Mouse (Mus musculus) E14TG2a.4 (cell line): Measurements from ENCODE around the gene Npcd.

ENCODE experiments used
- H3K27me3 ChIP-seq: 2 replicates; pipeline ENCODE4 v1.6.1; 2014; ENCODE audit warnings: low read length, control low read depth; ENCODE audit not compliant: insufficient read depth
- H3K36me3 ChIP-seq: 2 replicates; pipeline ENCODE4 v1.6.1; 2014; ENCODE audit warnings: low read length, control low read depth; ENCODE audit not compliant: insufficient read depth
- H3K4me1 ChIP-seq: replicated peaks from 2 replicates; pipeline ENCODE4 v1.6.1; 2014; ENCODE audit warnings: low read depth, low read length, control low read depth
- H3K4me3 ChIP-seq: replicated peaks from 2 replicates; pipeline ENCODE4 v1.5.1; 2014; ENCODE audit warnings: mild to moderate bottlenecking, low read length
- H3K9me3 ChIP-seq: 2 replicates; pipeline ENCODE4 v1.6.1; 2014; ENCODE audit warnings: low read length, control low read depth
- CTCF ChIP-seq: conservative IDR thresholded peaks from 2 replicates; pipeline ENCODE4 v1.5.1; 2014; ENCODE audit warnings: low read length
- NANOG ChIP-seq: IDR thresholded peaks from 2 replicates; pipeline ENCODE4 v1.6.1; 2014; ENCODE audit warnings: borderline replicate concordance, low read length, mixed read lengths
- POU5F1 ChIP-seq: IDR thresholded peaks from 2 replicates; pipeline ENCODE4 v1.6.1; 2014; ENCODE audit warnings: low read length, borderline replicate concordance

Gene Npcd

DNA sequence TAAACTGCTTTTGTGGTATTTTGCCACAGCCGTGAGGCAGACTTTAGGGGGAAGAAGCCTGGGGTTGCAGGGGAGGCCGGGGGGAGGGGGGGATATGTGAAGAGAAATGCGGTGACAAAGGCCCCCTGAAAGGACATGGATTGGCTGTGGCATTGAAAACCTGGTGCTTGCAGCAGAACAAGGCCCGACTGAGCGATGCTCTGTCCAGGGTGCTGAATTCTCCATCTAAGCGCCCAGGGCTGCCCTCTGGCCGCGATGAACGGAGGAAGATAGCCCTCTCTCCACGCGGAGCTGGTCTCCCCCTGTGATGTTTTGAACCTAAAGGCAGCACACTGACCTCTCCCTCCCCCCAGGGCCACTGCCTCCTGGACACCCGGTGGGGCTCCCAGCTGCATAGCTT, 42.5 kb downstream of the Npcd start:
- Histone ChIP-seq H3K27me3 (peaks cover 41% of the 10 kb centered on the region), H3K4me3 (no peak overlapping the region), H3K4me1 (peaks cover 45% of the 10 kb centered on the region), H3K36me3 (no peaks in the 10 kb centered on the region), H3K9me3 (no peaks in the 10 kb centered on the region)
- no peak for TF ChIP-seq NANOG
- no peak for TF ChIP-seq CTCF
- TF ChIP-seq POU5F1, result no peak

DNA sequence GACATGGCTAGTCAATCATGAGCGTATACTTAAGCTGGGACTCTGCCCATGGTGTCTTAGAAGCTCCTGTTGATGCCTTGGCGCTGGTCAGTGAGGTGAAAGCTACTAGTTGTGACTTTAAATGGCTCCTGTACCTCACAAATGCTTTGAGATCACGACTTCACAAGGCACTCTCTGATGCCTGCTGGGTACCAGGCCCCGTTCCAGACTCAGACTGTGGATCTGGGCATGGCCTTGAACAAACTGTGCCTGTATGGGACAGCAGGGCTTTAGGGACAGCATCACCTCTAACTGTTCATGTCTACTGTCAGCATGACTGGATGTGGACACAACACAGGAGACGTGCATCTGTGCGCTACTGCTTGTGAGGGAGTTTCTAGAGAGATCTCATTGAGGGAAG, 43.1 kb downstream of the Npcd start:
- peaks cover 46% of the 10 kb centered on the region for H3K27me3 ChIP-seq
- TF ChIP-seq CTCF (no peak), NANOG (no peak), POU5F1 (no peak)
- H3K36me3 ChIP-seq, result no peaks in the 10 kb centered on the region
- no peaks in the 10 kb centered on the region for H3K9me3 ChIP-seq
- no peak overlapping the region for H3K4me3 ChIP-seq
- H3K4me1 ChIP-seq, result peaks cover 48% of the 10 kb centered on the region

DNA sequence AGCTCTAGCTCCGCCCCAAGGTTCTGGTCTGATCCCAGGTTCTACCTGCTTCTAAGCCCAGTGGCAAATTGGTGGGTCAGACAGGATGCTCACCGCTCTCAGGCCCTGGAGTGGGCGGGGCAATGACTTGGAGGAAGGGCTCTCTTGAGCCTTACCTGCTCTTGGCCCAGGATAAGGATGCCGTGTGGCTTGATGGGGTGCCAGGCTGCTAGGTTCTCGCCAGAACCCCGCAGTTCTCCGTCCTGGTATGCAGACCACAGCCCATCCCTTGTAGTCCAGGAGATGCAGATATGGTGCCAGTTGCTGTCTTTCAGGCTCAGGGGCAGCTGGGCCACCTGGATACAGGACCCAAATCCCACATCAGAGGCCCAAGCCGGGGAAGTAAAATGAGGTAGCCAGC, 43.9 kb downstream of the Npcd start:
- peaks cover 48% of the 10 kb centered on the region for H3K4me1 ChIP-seq
- no peaks in the 10 kb centered on the region for H3K36me3 ChIP-seq
- H3K4me3 ChIP-seq, result 0 out of 2 replicates have a peak overlapping the region, but pooled peaks have one; percentile 39
- H3K27me3 ChIP-seq, result peaks cover 49% of the 10 kb centered on the region
- TF ChIP-seq CTCF, result no peak
- no peak for TF ChIP-seq POU5F1
- TF ChIP-seq NANOG, result no peak
- no peaks in the 10 kb centered on the region for H3K9me3 ChIP-seq

DNA sequence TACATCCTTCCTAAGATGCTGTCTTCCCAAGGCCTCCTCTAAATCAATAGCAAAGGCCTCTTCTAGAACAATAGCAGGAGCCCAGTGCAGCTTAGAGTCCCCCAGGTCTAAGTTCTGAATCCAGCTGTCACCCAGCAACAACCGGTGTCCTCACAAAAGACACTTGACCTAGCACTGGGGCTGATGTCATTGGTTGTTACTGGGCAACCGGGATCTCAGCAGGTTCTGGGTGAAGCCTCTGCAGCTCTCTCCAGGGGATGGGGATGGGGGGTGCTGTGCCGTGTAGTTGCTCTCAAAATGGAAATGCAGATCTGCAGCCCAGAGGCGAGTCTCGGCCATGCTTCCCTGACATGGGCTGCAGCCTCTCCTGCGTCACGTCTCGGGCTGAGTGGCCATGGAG, 46.2 kb downstream of the Npcd start:
- H3K36me3 ChIP-seq, result no peaks in the 10 kb centered on the region
- peaks cover 56% of the 10 kb centered on the region for H3K27me3 ChIP-seq
- no peak for TF ChIP-seq NANOG
- H3K4me3 ChIP-seq, result no peak overlapping the region
- no peaks in the 10 kb centered on the region for H3K9me3 ChIP-seq
- peaks cover 33% of the 10 kb centered on the region for H3K4me1 ChIP-seq

DNA sequence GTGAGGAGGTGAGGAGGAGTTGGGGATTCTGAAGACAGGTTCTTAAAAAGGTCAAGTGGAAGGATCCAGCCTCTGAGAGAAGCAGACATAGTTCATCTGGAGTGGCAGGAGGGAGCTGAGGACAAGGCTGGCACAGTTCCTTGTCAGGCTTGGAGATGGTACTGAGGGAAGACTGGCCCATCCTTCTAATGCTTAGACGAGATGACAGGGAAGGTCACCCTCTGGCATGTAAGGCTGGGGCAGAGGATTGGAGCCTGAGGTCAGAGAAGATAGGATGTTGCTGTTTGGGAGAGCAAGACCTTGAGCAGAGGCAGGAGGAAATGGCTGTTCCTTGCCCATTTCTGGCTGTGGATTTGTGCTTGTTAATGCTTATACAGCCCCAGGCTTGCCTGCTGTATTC, 49.0 kb downstream of the Npcd start:
- TF ChIP-seq NANOG (no peak), POU5F1 (no peak), CTCF (no peak)
- no peaks in the 10 kb centered on the region for H3K9me3 ChIP-seq

DNA sequence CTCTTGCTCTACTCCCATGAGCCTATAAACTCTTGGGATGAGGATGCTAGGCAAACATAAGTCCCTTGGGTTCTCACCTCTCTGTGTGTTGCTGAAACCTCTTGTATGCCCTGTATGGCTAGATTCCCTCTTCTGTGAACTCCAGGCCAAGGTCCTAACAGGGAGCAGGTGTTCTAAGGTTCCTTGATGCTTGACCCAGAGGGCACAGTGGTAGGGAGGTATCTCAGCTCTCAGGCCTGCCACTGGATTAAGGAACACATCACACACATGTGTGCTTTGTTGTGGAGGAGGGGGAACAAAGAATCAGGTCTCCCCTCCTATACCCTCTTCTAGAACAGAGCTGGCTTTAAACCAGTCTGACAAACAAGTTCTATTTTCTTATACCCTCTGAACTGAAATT, 56.3 kb downstream of the Npcd start, which contains the start of gene Dnal4:
TSS of gene Dnal4 (minus strand) at position 101 of the 400 bp plus-strand sequence.
- TF ChIP-seq NANOG (no peak), CTCF (no peak), POU5F1 (no peak)

More for the DNA sequence above, 49.0 kb downstream of the Npcd start:
- peaks cover 19% of the 10 kb centered on the region for H3K4me1 ChIP-seq
- H3K27me3 ChIP-seq, result peaks cover 56% of the 10 kb centered on the region
- no peak overlapping the region for H3K4me3 ChIP-seq
- no peaks in the 10 kb centered on the region for H3K36me3 ChIP-seq

DNA sequence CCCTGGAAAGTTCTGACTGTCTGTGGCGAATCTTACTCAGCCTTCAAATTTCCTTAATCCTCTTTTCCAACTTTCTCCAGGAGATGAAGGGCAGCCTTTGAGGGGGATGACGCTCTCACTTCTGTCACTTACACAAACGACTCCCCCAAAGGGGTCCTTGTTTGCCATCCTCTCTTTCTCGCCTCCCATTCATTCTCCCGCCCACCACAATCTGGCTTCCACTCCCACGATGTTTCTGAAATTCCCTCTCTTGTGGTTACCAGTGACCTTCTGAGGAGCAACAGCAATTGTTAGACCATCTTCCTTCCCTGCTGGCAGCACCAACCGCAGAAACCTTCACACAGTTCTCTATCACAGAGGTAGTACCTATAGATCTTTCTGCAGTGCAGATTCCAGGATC, 58.4 kb downstream of the Npcd start:
- H3K9me3 ChIP-seq, result no peaks in the 10 kb centered on the region
- H3K4me1 ChIP-seq, result peaks cover 42% of the 10 kb centered on the region
- TF ChIP-seq NANOG (no peak), POU5F1 (no peak), CTCF (no peak)
- no peaks in the 10 kb centered on the region for H3K36me3 ChIP-seq
- H3K27me3 ChIP-seq, result no peaks in the 10 kb centered on the region
- H3K4me3 ChIP-seq, result no peak overlapping the region

More for the DNA sequence above, 56.3 kb downstream of the Npcd start, which contains the start of gene Dnal4:
- H3K36me3 ChIP-seq, result no peaks in the 10 kb centered on the region
- no peaks in the 10 kb centered on the region for H3K9me3 ChIP-seq
- no peak within 1 kb of the TSS for H3K4me3 ChIP-seq
- peaks cover 30% of the 10 kb centered on the region for H3K4me1 ChIP-seq
- H3K27me3 ChIP-seq, result peaks cover 11% of the 10 kb centered on the region

DNA sequence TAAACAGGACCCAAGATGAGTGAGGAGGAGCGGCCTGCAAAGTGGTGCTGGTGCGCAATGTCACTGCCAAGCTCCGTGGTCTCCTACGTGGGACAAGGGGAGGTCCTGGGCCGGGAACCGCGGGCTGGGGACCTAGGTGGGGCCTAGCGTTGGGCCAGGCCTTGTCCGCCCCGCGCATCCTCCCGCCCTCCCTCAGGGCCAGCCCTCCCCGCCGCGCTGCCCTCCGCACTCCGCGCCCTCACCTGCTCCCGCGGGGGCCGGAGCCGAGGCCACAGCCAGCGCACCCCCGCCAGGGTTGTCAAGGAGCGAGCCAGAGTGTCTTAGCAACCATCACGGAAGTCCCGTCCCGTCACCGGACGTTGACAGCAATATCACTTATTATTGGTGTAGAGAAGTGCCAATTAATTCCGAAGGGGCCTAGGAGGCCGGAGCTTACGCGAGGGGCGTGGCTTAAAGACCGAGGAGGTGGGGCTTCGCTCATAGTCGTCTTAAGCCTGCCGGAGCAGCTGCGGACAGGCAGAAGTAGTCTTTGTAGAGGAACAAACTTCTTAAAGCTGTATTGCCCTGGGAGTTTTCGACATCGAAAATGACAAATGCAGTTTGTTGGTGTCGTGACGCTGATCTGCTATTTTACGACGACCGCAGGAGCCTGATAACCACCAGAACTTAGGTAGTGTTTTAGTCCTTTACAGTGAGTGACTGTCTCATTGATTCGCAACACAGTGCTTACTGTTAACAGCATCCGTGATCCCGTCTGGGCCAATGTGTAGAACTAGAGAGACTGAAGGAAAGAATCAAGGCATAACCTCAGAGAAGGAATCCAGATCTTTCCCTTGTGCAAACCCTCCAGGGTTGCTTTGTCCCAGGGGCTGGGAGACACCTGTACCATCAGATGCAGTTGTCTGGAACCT, 59.7 kb downstream of the Npcd start:
- TF ChIP-seq NANOG (no peak), CTCF (no peak), POU5F1 (no peak)
- H3K36me3 ChIP-seq, result no peaks in the 10 kb centered on the region
- H3K4me1 ChIP-seq, result peaks cover 52% of the 10 kb centered on the region
- peak overlapping the region; percentile 91 for H3K4me3 ChIP-seq
- no peaks in the 10 kb centered on the region for H3K9me3 ChIP-seq
- H3K27me3 ChIP-seq, result no peaks in the 10 kb centered on the region
